Mouse (Mus musculus): ENCODE results near the gene Tmem200c. TPM values are rescaled to one million over a fixed set of nuclear protein-coding genes. Genes with fewer than 3 reads are reported as not detected.

Gene Tmem200c
- polyA plus RNA-seq (2015; fragmentation: Nextera tagmentation; extraction: Ambion mirVana), result 0.35 and 0.45 TPM in 2 replicates

GRCm38 (mm10) chr17:68826323-68826722 is at the start of gene Tmem200c:
TSS of gene Tmem200c (plus strand) at chr17:68826623.
- Histone ChIP-seq H3K27ac (no peak within 1 kb of the TSS), H3K9me3 (no peaks in the 10 kb centered on the region), H3K4me2 (no peak within 1 kb of the TSS), H3K27me3 (no peaks in the 10 kb centered on the region), H3K4me1 (no peaks in the 10 kb centered on the region), H3K9ac (no peak within 1 kb of the TSS), H3K4me3 (no peak within 1 kb of the TSS), H3K36me3 (no peaks in the 10 kb centered on the region)
- ATAC-seq (ENCODE audit: borderline replicate concordance, extremely low read depth, low FRiP score, low TSS enrichment), result no peak
- 76% methylated on average over 6 of the region's 6 CpGs for WGBS

- ATAC-seq (ENCODE audit: borderline replicate concordance, extremely low read depth, low FRiP score, low TSS enrichment), result no peak
- H3K4me3 ChIP-seq, result no peak overlapping the region
- no peaks in the 10 kb centered on the region for H3K27me3 ChIP-seq
- no peaks in the 10 kb centered on the region for H3K4me1 ChIP-seq
- WGBS, result 82% methylated on average over 4 of the region's 4 CpGs
- H3K36me3 ChIP-seq, result no peaks in the 10 kb centered on the region
- H3K9ac ChIP-seq, result no peak overlapping the region
- no peak overlapping the region for H3K27ac ChIP-seq
- H3K4me2 ChIP-seq, result no peak overlapping the region
- no peaks in the 10 kb centered on the region for H3K9me3 ChIP-seq
These were observed 32.7 kb upstream of the Tmem200c start for GRCm38 (mm10) chr17:68793741-68794140.

GRCm38 (mm10) chr17:68836655-68837012 is 10.2 kb downstream of the Tmem200c start:
- 0% methylated on average over 10 of the region's 15 CpGs for WGBS
- Histone ChIP-seq H3K36me3 (no peaks in the 10 kb centered on the region), H3K4me2 (peak overlapping the region; percentile 89), H3K4me3 (peak overlapping the region; percentile 47), H3K9me3 (no peaks in the 10 kb centered on the region), H3K4me1 (peaks cover 29% of the 10 kb centered on the region), H3K27me3 (peaks cover 68% of the 10 kb centered on the region), H3K9ac (no peak overlapping the region), H3K27ac (no peak overlapping the region)
- ATAC-seq (ENCODE audit: borderline replicate concordance, extremely low read depth, low FRiP score, low TSS enrichment), result no peak

- Histone ChIP-seq H3K27me3 (peaks cover 73% of the 10 kb centered on the region), H3K9me3 (no peaks in the 10 kb centered on the region), H3K36me3 (no peaks in the 10 kb centered on the region), H3K9ac (peak overlapping the region; percentile 31), H3K4me1 (peaks cover 34% of the 10 kb centered on the region), H3K4me2 (peak overlapping the region; percentile 89), H3K4me3 (peak overlapping the region; percentile 47), H3K27ac (no peak overlapping the region)
- ATAC-seq (ENCODE audit: borderline replicate concordance, extremely low read depth, low FRiP score, low TSS enrichment), result peak; percentile 58
- WGBS, result under 1% methylated on average over 67 of the region's 72 CpGs
These were observed 10.8 kb downstream of the Tmem200c start for GRCm38 (mm10) chr17:68837013-68837858.

- no peak overlapping the region for H3K9ac ChIP-seq
- peaks cover 34% of the 10 kb centered on the region for H3K4me1 ChIP-seq
- H3K36me3 ChIP-seq, result no peaks in the 10 kb centered on the region
- peak overlapping the region; percentile 89 for H3K4me2 ChIP-seq
- ATAC-seq (ENCODE audit: borderline replicate concordance, extremely low read depth, low FRiP score, low TSS enrichment), result no peak
- H3K4me3 ChIP-seq, result peak overlapping the region; percentile 47
- H3K27ac ChIP-seq, result no peak overlapping the region
- no peaks in the 10 kb centered on the region for H3K9me3 ChIP-seq
- 10% methylated on average over 4 of the region's 4 CpGs for WGBS
- H3K27me3 ChIP-seq, result peaks cover 73% of the 10 kb centered on the region
These were observed 11.4 kb downstream of the Tmem200c start for GRCm38 (mm10) chr17:68837859-68838194.

GRCm38 (mm10) chr17:68839888-68840571 is 13.6 kb downstream of the Tmem200c start:
- Histone ChIP-seq H3K4me3 (no peak overlapping the region; the same call in 1 of the 2 replicates), H3K4me2 (peak overlapping the region; percentile 97), H3K27ac (no peak overlapping the region), H3K9ac (no peak overlapping the region), H3K36me3 (no peaks in the 10 kb centered on the region), H3K9me3 (no peaks in the 10 kb centered on the region), H3K27me3 (peaks cover 71% of the 10 kb centered on the region), H3K4me1 (peaks cover 34% of the 10 kb centered on the region)
- no peak for ATAC-seq (ENCODE audit: borderline replicate concordance, extremely low read depth, low FRiP score, low TSS enrichment)
- 10% methylated on average over 17 of the region's 17 CpGs for WGBS

GRCm38 (mm10) chr17:68840572-68840939 is 14.1 kb downstream of the Tmem200c start:
- no peak for ATAC-seq (ENCODE audit: borderline replicate concordance, extremely low read depth, low FRiP score, low TSS enrichment)
- WGBS, result 21% methylated on average over 10 of the region's 10 CpGs
- H3K4me1 ChIP-seq, result peaks cover 34% of the 10 kb centered on the region
- H3K9ac ChIP-seq, result no peak overlapping the region
- H3K9me3 ChIP-seq, result no peaks in the 10 kb centered on the region
- no peak overlapping the region for H3K27ac ChIP-seq
- peaks cover 66% of the 10 kb centered on the region for H3K27me3 ChIP-seq
- peak overlapping the region; percentile 97 for H3K4me2 ChIP-seq
- H3K36me3 ChIP-seq, result no peaks in the 10 kb centered on the region
- H3K4me3 ChIP-seq, result peak overlapping the region; percentile 51

- Histone ChIP-seq H3K4me2 (peak overlapping the region; percentile 97), H3K27ac (no peak overlapping the region), H3K9me3 (no peaks in the 10 kb centered on the region), H3K36me3 (no peaks in the 10 kb centered on the region), H3K4me3 (peak overlapping the region; percentile 51), H3K9ac (peak overlapping the region; percentile 45), H3K4me1 (peaks cover 34% of the 10 kb centered on the region), H3K27me3 (peaks cover 58% of the 10 kb centered on the region)
- WGBS, result under 1% methylated on average over 75 of the region's 75 CpGs
- ATAC-seq (ENCODE audit: borderline replicate concordance, extremely low read depth, low FRiP score, low TSS enrichment), result peak; percentile 82
These were observed 14.9 kb downstream of the Tmem200c start for GRCm38 (mm10) chr17:68841097-68841891.

- Histone ChIP-seq H3K4me1 (peaks cover 34% of the 10 kb centered on the region), H3K4me2 (peak overlapping the region; percentile 97), H3K9me3 (no peaks in the 10 kb centered on the region), H3K36me3 (no peaks in the 10 kb centered on the region), H3K9ac (peak overlapping the region; percentile 45), H3K27me3 (peaks cover 52% of the 10 kb centered on the region), H3K27ac (no peak overlapping the region), H3K4me3 (peak overlapping the region; percentile 51)
- peak; percentile 55 for ATAC-seq (ENCODE audit: borderline replicate concordance, extremely low read depth, low FRiP score, low TSS enrichment)
- 3% methylated on average over 22 of the region's 22 CpGs for WGBS
These were observed 15.4 kb downstream of the Tmem200c start for GRCm38 (mm10) chr17:68841892-68842252.

- no peaks in the 10 kb centered on the region for H3K36me3 ChIP-seq
- H3K4me1 ChIP-seq, result peaks cover 11% of the 10 kb centered on the region
- H3K4me3 ChIP-seq, result no peak overlapping the region
- peaks cover 12% of the 10 kb centered on the region; the same call in 1 of the 2 replicates for H3K27me3 ChIP-seq
- ATAC-seq (ENCODE audit: borderline replicate concordance, extremely low read depth, low FRiP score, low TSS enrichment), result no peak
- no peak overlapping the region for H3K9ac ChIP-seq
- H3K4me2 ChIP-seq, result no peak overlapping the region
- H3K9me3 ChIP-seq, result no peaks in the 10 kb centered on the region
- 73% methylated on average over 5 of the region's 5 CpGs for WGBS
- no peak overlapping the region for H3K27ac ChIP-seq
These were observed 19.5 kb downstream of the Tmem200c start for GRCm38 (mm10) chr17:68845931-68846330.

GRCm38 (mm10) chr17:68848739-68849138 is 22.3 kb downstream of the Tmem200c start:
- H3K9ac ChIP-seq, result no peak overlapping the region
- no peaks in the 10 kb centered on the region for H3K9me3 ChIP-seq
- no peaks in the 10 kb centered on the region for H3K4me1 ChIP-seq
- H3K27ac ChIP-seq, result no peak overlapping the region
- H3K4me3 ChIP-seq, result no peak overlapping the region
- no peak for ATAC-seq (ENCODE audit: borderline replicate concordance, extremely low read depth, low FRiP score, low TSS enrichment)
- no peaks in the 10 kb centered on the region for H3K27me3 ChIP-seq
- H3K36me3 ChIP-seq, result no peaks in the 10 kb centered on the region
- no peak overlapping the region for H3K4me2 ChIP-seq
- 76% methylated on average over 6 of the region's 6 CpGs for WGBS
